Mouse (Mus musculus): ENCODE results near the gene Cbarp. TPM values are rescaled to one million over a fixed set of nuclear protein-coding genes. Genes with fewer than 3 reads are reported as not detected.
"Not testable (repeated sequence)": the region's sequence is repeated elsewhere in the genome, so short reads cannot be mapped to it uniquely, and the experiment has no call there.

Gene Cbarp
- polyA plus RNA-seq, 1 experiment from 2014 or later: 93.0 TPM

DNA sequence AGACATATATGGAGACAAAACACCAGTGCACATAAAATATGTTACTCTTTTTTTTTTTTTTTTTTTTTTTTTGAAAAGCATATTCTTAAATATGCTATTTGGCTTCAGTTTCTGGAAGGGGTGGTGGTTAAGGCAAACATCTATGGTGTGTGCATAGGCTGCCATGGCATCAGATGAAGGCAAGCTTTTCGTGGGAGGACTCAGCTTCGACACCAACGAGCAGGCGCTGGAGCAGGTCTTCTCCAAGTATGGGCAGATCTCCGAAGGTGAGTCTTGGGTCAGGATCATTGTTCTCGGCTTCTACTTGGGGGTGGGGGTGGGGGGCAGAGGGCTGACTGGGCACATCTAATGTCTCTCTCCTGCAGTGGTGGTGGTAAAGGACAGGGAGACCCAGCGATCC lies 29.0 kb upstream of the Cbarp start:
- H3K27me3 ChIP-seq (replicated peaks): no peaks in the 10 kb centered on the region
- peaks cover 73% of the 10 kb centered on the region for H3K4me1 ChIP-seq
- ATAC-seq (ENCODE audit: low FRiP score): no peak
- peak overlapping the region; percentile 96; the same call in 1 of the 2 replicates for H3K4me2 ChIP-seq
- WGBS: 93% methylated on average over 7 of the region's 7 CpGs
- H3K36me3 ChIP-seq: peaks cover 25% of the 10 kb centered on the region
- no peaks in the 10 kb centered on the region for H3K9me3 ChIP-seq (replicated peaks)
- no peak overlapping the region for H3K4me3 ChIP-seq (replicated peaks)
- 0 out of 2 replicates have a peak overlapping the region, but pooled peaks have one; percentile 5 for H3K27ac ChIP-seq (replicated peaks)
- peak overlapping the region; percentile 100; the same call in 1 of the 2 replicates for H3K9ac ChIP-seq (replicated peaks)

GRCm38 (mm10) chr10:80169070-80169469 lies 28.4 kb upstream of the Cbarp start:
- H3K27ac ChIP-seq (replicated peaks): peak overlapping the region; percentile 100
- H3K4me2 ChIP-seq: peak overlapping the region; percentile 96
- no peak for ATAC-seq (ENCODE audit: low FRiP score)
- H3K9me3 ChIP-seq (replicated peaks): no peaks in the 10 kb centered on the region
- peaks cover 25% of the 10 kb centered on the region for H3K36me3 ChIP-seq
- peak overlapping the region; percentile 90 for H3K4me3 ChIP-seq (replicated peaks)
- peak overlapping the region; percentile 100 for H3K9ac ChIP-seq (replicated peaks)
- H3K4me1 ChIP-seq: peaks cover 78% of the 10 kb centered on the region
- 67% methylated on average over 1 of the region's 1 CpGs for WGBS
- H3K27me3 ChIP-seq (replicated peaks): no peaks in the 10 kb centered on the region

- H3K36me3 ChIP-seq: peaks cover 25% of the 10 kb centered on the region
- peak overlapping the region; percentile 90 for H3K4me3 ChIP-seq (replicated peaks)
- peak overlapping the region; percentile 100 for H3K27ac ChIP-seq (replicated peaks)
- WGBS: under 1% methylated on average over 47 of the region's 48 CpGs
- peak overlapping the region; percentile 96 for H3K4me2 ChIP-seq
- no peaks in the 10 kb centered on the region for H3K27me3 ChIP-seq (replicated peaks)
- H3K4me1 ChIP-seq: peaks cover 79% of the 10 kb centered on the region
- ATAC-seq (ENCODE audit: low FRiP score): peak; percentile 49
- H3K9me3 ChIP-seq (replicated peaks): no peaks in the 10 kb centered on the region
- peak overlapping the region; percentile 100 for H3K9ac ChIP-seq (replicated peaks)
Measured at GRCm38 (mm10) chr10:80168038-80168661, 27.5 kb upstream of the Cbarp start.

- peak overlapping the region; percentile 100 for H3K9ac ChIP-seq (replicated peaks)
- no peaks in the 10 kb centered on the region for H3K9me3 ChIP-seq (replicated peaks)
- peak; percentile 92 for ATAC-seq (ENCODE audit: low FRiP score)
- H3K36me3 ChIP-seq: peaks cover 25% of the 10 kb centered on the region
- peaks cover 77% of the 10 kb centered on the region for H3K4me1 ChIP-seq
- H3K4me2 ChIP-seq: peak overlapping the region; percentile 96
- H3K27me3 ChIP-seq (replicated peaks): no peaks in the 10 kb centered on the region
- H3K27ac ChIP-seq (replicated peaks): peak overlapping the region; percentile 100
- 0% methylated on average over 55 of the region's 55 CpGs for WGBS
- H3K4me3 ChIP-seq (replicated peaks): peak overlapping the region; percentile 90
Measured at GRCm38 (mm10) chr10:80167460-80168037, 26.9 kb upstream of the Cbarp start.

DNA sequence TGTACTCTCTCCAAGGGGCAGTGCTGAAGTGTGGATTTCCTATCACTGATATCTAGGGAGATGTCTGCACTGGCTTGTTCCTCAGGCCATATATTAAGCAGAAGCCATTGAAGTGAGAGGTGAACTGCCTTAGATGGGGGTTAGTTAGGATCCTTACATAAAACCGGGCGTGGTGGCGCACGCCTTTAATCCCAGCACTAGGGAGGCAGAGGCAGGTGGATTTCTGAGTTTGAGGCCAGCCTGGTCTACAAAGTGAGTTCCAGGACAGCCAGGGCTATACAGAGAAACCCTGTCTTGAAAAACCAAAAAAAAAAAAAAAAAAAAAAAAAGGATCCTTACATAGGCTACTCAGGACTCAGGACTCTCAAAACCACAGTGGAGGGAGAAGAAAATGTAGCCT lies 25.5 kb upstream of the Cbarp start:
- ATAC-seq (ENCODE audit: low FRiP score); H3K9me3 ChIP-seq (replicated peaks); H3K27me3 ChIP-seq (replicated peaks): not testable (repeated sequence)
- Histone ChIP-seq H3K4me2 (peak overlapping the region; percentile 96), H3K4me3 (replicated peaks) (peak overlapping the region; percentile 48), H3K27ac (replicated peaks) (peak overlapping the region; percentile 90), H3K9ac (replicated peaks) (peak overlapping the region; percentile 67), H3K4me1 (peaks cover 75% of the 10 kb centered on the region), H3K36me3 (peaks cover 14% of the 10 kb centered on the region)
- WGBS: 90% methylated on average over 4 of the region's 4 CpGs

- Histone ChIP-seq H3K9me3 (replicated peaks) (no peaks in the 10 kb centered on the region), H3K4me1 (peaks cover 77% of the 10 kb centered on the region), H3K9ac (replicated peaks) (peak within 1 kb of the TSS; percentile 67), H3K27ac (replicated peaks) (peak within 1 kb of the TSS; percentile 90), H3K4me2 (peak within 1 kb of the TSS; percentile 96), H3K36me3 (peaks cover 9% of the 10 kb centered on the region), H3K27me3 (replicated peaks) (no peaks in the 10 kb centered on the region), H3K4me3 (replicated peaks) (peak within 1 kb of the TSS; percentile 90)
- ATAC-seq (ENCODE audit: low FRiP score): peak; percentile 7; the same call in 1 of the 2 replicates
- WGBS: 9% methylated on average over 20 of the region's 20 CpGs
Measured at GRCm38 (mm10) chr10:80165392-80166128, 24.9 kb upstream of the Cbarp start, which contains the start of gene Cirbp. Cirbp (plus strand) TSS chr10:80165985.

DNA sequence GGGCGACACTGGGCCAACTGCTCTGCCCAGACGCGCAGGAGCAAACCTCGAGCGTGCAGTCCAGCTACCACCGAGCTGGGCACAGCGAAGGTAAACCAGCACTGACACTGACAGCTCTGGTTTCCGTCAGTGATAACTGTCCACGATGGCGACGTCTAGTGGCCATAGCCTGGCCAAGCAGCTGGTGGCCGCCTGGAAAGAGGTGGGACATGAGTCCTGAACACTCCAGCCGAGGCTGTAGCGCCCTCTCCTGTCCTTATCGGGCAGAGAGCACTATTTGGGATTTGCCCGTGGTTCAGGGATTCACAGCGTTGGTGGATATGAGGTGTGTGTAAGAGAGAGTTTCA lies 24.3 kb upstream of the Cbarp start:
- under 1% methylated on average over 17 of the region's 17 CpGs for WGBS
- Histone ChIP-seq H3K4me1 (peaks cover 77% of the 10 kb centered on the region), H3K9ac (replicated peaks) (peak overlapping the region; percentile 67), H3K9me3 (replicated peaks) (no peaks in the 10 kb centered on the region), H3K27me3 (replicated peaks) (no peaks in the 10 kb centered on the region), H3K36me3 (peaks cover 3% of the 10 kb centered on the region), H3K4me2 (peak overlapping the region; percentile 96), H3K4me3 (replicated peaks) (peak overlapping the region; percentile 48), H3K27ac (replicated peaks) (peak overlapping the region; percentile 90)
- ATAC-seq (ENCODE audit: low FRiP score): peak; percentile 64

- ATAC-seq (ENCODE audit: low FRiP score): peak; percentile 1; the same call in 1 of the 2 replicates
- Histone ChIP-seq H3K4me1 (peaks cover 74% of the 10 kb centered on the region), H3K4me2 (peak overlapping the region; percentile 96), H3K27me3 (replicated peaks) (no peaks in the 10 kb centered on the region), H3K27ac (replicated peaks) (peak overlapping the region; percentile 90), H3K4me3 (replicated peaks) (peak overlapping the region; percentile 48), H3K9me3 (replicated peaks) (no peaks in the 10 kb centered on the region), H3K36me3 (no peaks in the 10 kb centered on the region), H3K9ac (replicated peaks) (peak overlapping the region; percentile 67)
- 8% methylated on average over 43 of the region's 44 CpGs for WGBS
Measured at GRCm38 (mm10) chr10:80164161-80164997, 23.7 kb upstream of the Cbarp start.

DNA sequence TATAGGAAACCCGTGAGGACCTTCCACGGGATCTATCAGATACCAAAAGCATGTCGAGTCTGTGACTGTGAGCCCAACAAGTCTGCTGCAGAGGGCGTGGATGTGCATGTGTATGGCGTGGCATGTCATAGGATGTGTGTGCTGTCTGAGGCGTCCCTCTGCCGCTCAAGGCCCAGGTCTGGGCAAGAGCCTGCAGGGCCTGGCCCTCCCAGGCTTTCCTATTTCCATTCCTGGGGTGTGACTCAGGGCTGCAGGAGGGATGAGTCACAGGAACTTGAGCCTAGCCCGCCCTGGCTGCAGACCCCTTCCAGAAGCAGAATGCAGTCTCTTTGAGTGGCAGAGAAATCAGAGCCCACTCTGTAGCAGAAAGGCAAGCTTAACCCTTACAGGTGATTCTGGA lies 23.1 kb upstream of the Cbarp start:
- no peaks in the 10 kb centered on the region for H3K9me3 ChIP-seq (replicated peaks)
- no peak for ATAC-seq (ENCODE audit: low FRiP score)
- H3K36me3 ChIP-seq: no peaks in the 10 kb centered on the region
- H3K27ac ChIP-seq (replicated peaks): peak overlapping the region; percentile 90
- no peaks in the 10 kb centered on the region for H3K27me3 ChIP-seq (replicated peaks)
- WGBS: 77% methylated on average over 8 of the region's 8 CpGs
- H3K4me3 ChIP-seq (replicated peaks): peak overlapping the region; percentile 48; the same call in 1 of the 2 replicates
- H3K9ac ChIP-seq (replicated peaks): peak overlapping the region; percentile 67; the same call in 1 of the 2 replicates
- H3K4me1 ChIP-seq: peaks cover 74% of the 10 kb centered on the region
- H3K4me2 ChIP-seq: peak overlapping the region; percentile 96

DNA sequence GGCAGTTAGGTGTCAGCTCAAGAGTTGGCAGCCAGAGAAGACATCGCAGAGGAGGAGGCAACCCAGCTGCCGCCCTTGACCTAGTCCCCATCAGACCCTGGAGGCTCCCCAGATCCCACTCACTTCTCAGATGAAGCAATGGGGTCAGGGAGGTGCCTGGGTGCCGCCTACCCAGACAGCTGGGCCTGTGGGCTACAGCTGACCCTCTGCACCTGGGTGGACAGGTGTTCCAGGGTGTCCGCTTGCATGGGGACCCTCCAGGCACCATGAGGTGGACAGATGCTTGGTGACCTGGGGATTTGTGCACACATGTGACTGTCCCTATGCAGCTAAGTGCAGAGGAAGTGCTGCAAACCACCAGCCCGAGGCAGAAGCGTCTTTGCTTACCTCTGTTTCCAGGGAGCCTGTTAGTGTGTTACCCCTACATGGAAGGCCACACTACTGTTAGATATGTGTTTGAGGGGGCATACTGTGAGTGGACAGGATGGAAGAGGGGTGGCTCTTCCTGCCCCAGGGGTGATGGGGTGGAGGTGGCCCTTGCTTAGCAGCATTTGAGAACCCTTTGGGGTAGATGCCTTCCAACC lies 22.2 kb upstream of the Cbarp start:
- no peak overlapping the region for H3K9ac ChIP-seq (replicated peaks)
- no peak overlapping the region for H3K4me2 ChIP-seq
- H3K27me3 ChIP-seq (replicated peaks): no peaks in the 10 kb centered on the region
- ATAC-seq (ENCODE audit: low FRiP score): no peak
- peaks cover 78% of the 10 kb centered on the region for H3K4me1 ChIP-seq
- H3K36me3 ChIP-seq: peaks cover 3% of the 10 kb centered on the region; the same call in 1 of the 2 replicates
- no peak overlapping the region for H3K4me3 ChIP-seq (replicated peaks)
- 76% methylated on average over 6 of the region's 6 CpGs for WGBS
- no peak overlapping the region for H3K27ac ChIP-seq (replicated peaks)
- H3K9me3 ChIP-seq (replicated peaks): no peaks in the 10 kb centered on the region

DNA sequence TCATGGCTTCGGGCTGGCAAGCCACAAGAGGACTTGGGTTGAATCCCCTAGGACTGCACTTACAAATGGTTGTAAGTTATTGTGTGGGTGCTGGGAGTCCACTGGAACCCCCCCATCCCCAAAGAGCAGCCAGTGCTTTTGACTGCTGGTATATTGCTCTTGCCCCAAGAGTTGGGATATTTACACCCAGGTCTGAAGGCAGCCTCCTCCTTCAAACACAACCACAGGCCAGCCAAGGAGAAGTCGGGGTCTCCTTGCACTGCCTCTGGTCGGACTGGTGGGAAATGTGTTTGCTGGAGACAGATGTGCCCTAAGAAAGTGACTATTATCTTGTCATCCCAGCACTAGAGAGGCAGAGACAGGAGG lies 21.6 kb upstream of the Cbarp start:
- no peak overlapping the region for H3K9ac ChIP-seq (replicated peaks)

More for the DNA sequence above, 21.6 kb upstream of the Cbarp start:
- 82% methylated on average over 3 of the region's 3 CpGs for WGBS
- Histone ChIP-seq H3K4me2 (no peak overlapping the region), H3K4me1 (peaks cover 81% of the 10 kb centered on the region), H3K4me3 (replicated peaks) (no peak overlapping the region), H3K27me3 (replicated peaks) (no peaks in the 10 kb centered on the region), H3K9me3 (replicated peaks) (no peaks in the 10 kb centered on the region), H3K27ac (replicated peaks) (peak overlapping the region; percentile 89), H3K36me3 (peaks cover 6% of the 10 kb centered on the region)
- no peak for ATAC-seq (ENCODE audit: low FRiP score)

All from neural tube, embryonic 15.5 days (tissue).